Mouse (Mus musculus) hindbrain, embryonic 12.5 days (tissue): Measurements from ENCODE around the gene Cdk4. TPM values are rescaled to one million over a fixed set of nuclear protein-coding genes. Genes with fewer than 3 reads are reported as not detected.
"Not testable (repeated sequence)": the region's sequence is repeated elsewhere in the genome, so short reads cannot be mapped to it uniquely, and the experiment has no call there.

Source experiments
- ATAC-seq: fragments of 200-750 bp; cut with Nextera tagmentation; 2 replicates; pipeline ENCODE4 v1.8.0; 2017; ENCODE audit warnings: moderate TSS enrichment; ENCODE audit not compliant: low FRiP score
- H3K27ac ChIP-seq: fragments of 300-500 bp; sonication (generic); 2 replicates; pipeline ENCODE4 v1.5.1; 2016; ENCODE audit warnings: mild to moderate bottlenecking
- H3K27me3 ChIP-seq: fragments of 300-500 bp; sonication (generic); 2 replicates; pipeline ENCODE4 v1.6.1; 2016; ENCODE audit warnings: mild to moderate bottlenecking
- H3K36me3 ChIP-seq: fragments of 300-500 bp; sonication (generic); 2 replicates; pipeline ENCODE4 v1.6.1; 2016; ENCODE audit warnings: mild to moderate bottlenecking
- H3K4me1 ChIP-seq: fragments of 300-500 bp; sonication (generic); 2 replicates; pipeline ENCODE4 v1.6.1; 2016
- H3K4me2 ChIP-seq: fragments of 300-500 bp; sonication (generic); replicated peaks from 2 replicates; pipeline ENCODE4 v1.6.1; 2016; ENCODE audit warnings: mild to moderate bottlenecking
- H3K4me3 ChIP-seq: fragments of 300-500 bp; sonication (generic); 2 replicates; pipeline ENCODE4 v1.5.1; 2016; ENCODE audit warnings: mild to moderate bottlenecking
- H3K9ac ChIP-seq: fragments of 300-500 bp; sonication (generic); 2 replicates; pipeline ENCODE4 v1.6.1; 2016; ENCODE audit warnings: mild to moderate bottlenecking, moderate library complexity
- H3K9me3 ChIP-seq: fragments of 300-500 bp; sonication (generic); replicated peaks from 2 replicates; pipeline ENCODE4 v1.6.1; 2016; ENCODE audit warnings: mild to moderate bottlenecking
- WGBS: fragments of 180-500 bp; shearing (Covaris S2); methylation state at CpG from one replicate; pipeline ENCODE4 v1.1.7; 2016; 5-methylcytosine and 5-hydroxymethylcytosine counted together
- polyA plus RNA-seq: library from polyadenylated mRNA; unstranded; fragments of >200 nt; fragmentation: Nextera tagmentation; extraction: Ambion mirVana; gene quantifications from 2 replicates; pipeline ENCODE4 v1.2.1, GENCODE M21; 2016

The Cdk4 gene
- polyA plus RNA-seq, 1 experiment from 2014 or later = 1,814 TPM

- 9% methylated on average over 30 of the region's 30 CpGs for WGBS
- Histone ChIP-seq H3K4me2 (peak overlapping the region; percentile 96), H3K36me3 (peaks cover 37% of the 10 kb centered on the region)
These were observed 6.2 kb downstream of the Cdk4 start for GRCm38 (mm10) chr10:127069281-127070189.

GRCm38 (mm10) chr10:127070190-127071121 is 7.1 kb downstream of the Cdk4 start, which contains the start of gene Tspan31:
Gene Tspan31, minus strand, starts transcription at chr10:127070264.
- peak within 1 kb of the TSS; percentile 58 for H3K4me3 ChIP-seq
- peak within 1 kb of the TSS; percentile 96 for H3K4me2 ChIP-seq
- peaks cover 34% of the 10 kb centered on the region for H3K4me1 ChIP-seq
- H3K9ac ChIP-seq = peak within 1 kb of the TSS; percentile 77
- H3K27me3 ChIP-seq = peaks cover 7% of the 10 kb centered on the region; the same call in 1 of the 2 replicates
- H3K36me3 ChIP-seq = peaks cover 30% of the 10 kb centered on the region
- WGBS = 2% methylated on average over 36 of the region's 36 CpGs
- no peaks in the 10 kb centered on the region for H3K9me3 ChIP-seq
- peak within 1 kb of the TSS; percentile 94 for H3K27ac ChIP-seq
- peak; percentile 90 for ATAC-seq

More at GRCm38 (mm10) chr10:127069281-127070189, 6.2 kb downstream of the Cdk4 start:
- H3K9ac ChIP-seq = peak overlapping the region; percentile 76
- no peaks in the 10 kb centered on the region for H3K9me3 ChIP-seq
- ATAC-seq = peak; percentile 83
- peak overlapping the region; percentile 94 for H3K27ac ChIP-seq
- no peaks in the 10 kb centered on the region for H3K27me3 ChIP-seq
- peaks cover 43% of the 10 kb centered on the region for H3K4me1 ChIP-seq
- peak overlapping the region; percentile 58 for H3K4me3 ChIP-seq

DNA sequence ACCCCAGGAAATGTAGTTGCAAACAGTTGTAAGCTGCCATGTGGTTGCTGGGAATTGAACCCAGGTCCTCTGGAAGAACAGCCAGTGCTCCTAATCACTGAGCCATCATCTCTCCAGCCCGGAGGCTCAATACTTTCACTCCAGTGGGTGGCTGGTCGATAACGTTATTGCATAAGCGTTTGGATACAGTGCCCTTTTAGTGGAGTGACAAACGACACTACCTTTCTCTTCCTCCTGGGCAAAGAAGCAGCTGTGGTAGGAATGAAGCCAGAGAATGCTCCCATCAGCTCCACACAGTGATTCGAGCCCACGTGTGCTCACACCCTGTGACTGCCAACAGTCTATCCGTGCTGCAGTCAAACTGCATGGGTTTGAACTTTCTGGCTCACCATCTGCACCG is 7.9 kb downstream of the Cdk4 start:
- peak overlapping the region; percentile 96 for H3K4me2 ChIP-seq
- peaks cover 14% of the 10 kb centered on the region for H3K27me3 ChIP-seq
- WGBS = 78% methylated on average over 9 of the region's 9 CpGs
- peak overlapping the region; percentile 77; the same call in 1 of the 2 replicates for H3K9ac ChIP-seq
- H3K9me3 ChIP-seq = no peaks in the 10 kb centered on the region
- peaks cover 29% of the 10 kb centered on the region for H3K4me1 ChIP-seq
- H3K27ac ChIP-seq = no peak overlapping the region
- peak overlapping the region; percentile 58 for H3K4me3 ChIP-seq
- H3K36me3 ChIP-seq = peaks cover 22% of the 10 kb centered on the region
- no peak for ATAC-seq

GRCm38 (mm10) chr10:127072270-127072669 is 8.9 kb downstream of the Cdk4 start:
- 85% methylated on average over 4 of the region's 4 CpGs for WGBS

DNA sequence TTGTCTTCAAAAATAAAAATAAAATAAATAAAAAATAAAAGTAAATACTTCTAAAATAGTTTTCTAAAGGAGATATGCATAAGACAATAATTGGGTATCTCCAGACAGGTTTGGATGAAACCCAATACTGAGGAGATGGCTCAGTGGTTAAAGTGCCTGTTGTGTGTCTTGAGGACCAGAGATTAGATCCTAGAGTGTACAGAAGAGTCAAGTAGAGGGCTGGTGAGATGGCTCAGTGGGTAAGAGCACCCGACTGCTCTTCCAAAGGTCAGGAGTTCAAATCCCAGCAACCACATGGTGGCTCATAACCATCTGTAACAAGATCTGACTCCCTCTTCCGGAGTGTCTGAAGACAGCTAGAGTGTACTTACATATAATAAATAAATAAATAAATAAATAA is 9.6 kb downstream of the Cdk4 start:
- not testable (repeated sequence) for ATAC-seq, H3K27ac ChIP-seq, H3K4me2 ChIP-seq, H3K9me3 ChIP-seq, H3K36me3 ChIP-seq, H3K9ac ChIP-seq, H3K4me3 ChIP-seq
- H3K27me3 ChIP-seq = peaks cover 29% of the 10 kb centered on the region
- H3K4me1 ChIP-seq = peaks cover 31% of the 10 kb centered on the region
- 81% methylated on average over 2 of the region's 2 CpGs for WGBS

More at GRCm38 (mm10) chr10:127072270-127072669, 8.9 kb downstream of the Cdk4 start:
- Histone ChIP-seq H3K27me3 (peaks cover 23% of the 10 kb centered on the region), H3K36me3 (peaks cover 12% of the 10 kb centered on the region), H3K4me1 (peaks cover 27% of the 10 kb centered on the region)
- H3K27ac ChIP-seq, ATAC-seq, H3K4me3 ChIP-seq, H3K4me2 ChIP-seq, H3K9me3 ChIP-seq, H3K9ac ChIP-seq: not testable (repeated sequence)

DNA sequence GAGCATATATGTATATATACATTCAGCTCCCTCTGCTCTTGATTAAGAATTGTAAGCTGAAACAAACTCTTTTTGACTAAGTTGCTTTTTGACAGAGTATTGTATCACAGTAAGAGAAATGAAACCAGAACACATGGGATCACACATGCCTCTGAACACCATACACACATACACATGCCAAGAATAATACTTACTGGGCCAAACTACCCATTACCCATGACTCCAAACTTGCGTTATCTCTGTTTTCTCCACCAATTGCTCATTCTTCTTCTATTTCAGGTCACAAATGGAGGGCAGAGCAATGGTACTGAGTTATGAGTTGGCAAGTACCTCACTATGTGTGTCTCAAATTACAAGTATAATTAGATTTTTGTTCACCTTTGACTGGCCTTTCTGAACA is 10.6 kb downstream of the Cdk4 start:
- Histone ChIP-seq H3K4me2 (no peak overlapping the region), H3K36me3 (no peaks in the 10 kb centered on the region), H3K9ac (no peak overlapping the region), H3K4me3 (no peak overlapping the region), H3K27me3 (peaks cover 38% of the 10 kb centered on the region), H3K27ac (no peak overlapping the region), H3K4me1 (peaks cover 27% of the 10 kb centered on the region), H3K9me3 (no peaks in the 10 kb centered on the region)
- 100% methylated on average over 1 of the region's 1 CpGs for WGBS
- no peak for ATAC-seq

- Histone ChIP-seq H3K4me3 (no peak within 1 kb of the TSS), H3K4me1 (peaks cover 31% of the 10 kb centered on the region), H3K27ac (no peak within 1 kb of the TSS), H3K4me2 (no peak within 1 kb of the TSS), H3K9me3 (no peaks in the 10 kb centered on the region), H3K36me3 (no peaks in the 10 kb centered on the region), H3K27me3 (peaks cover 49% of the 10 kb centered on the region), H3K9ac (no peak within 1 kb of the TSS)
- no peak for ATAC-seq
- 66% methylated on average over 9 of the region's 9 CpGs for WGBS
These were observed 11.7 kb downstream of the Cdk4 start, which contains the start of gene Agap2 for GRCm38 (mm10) chr10:127075080-127075479. Gene Agap2, plus strand, starts transcription at chr10:127075284.

GRCm38 (mm10) chr10:127075651-127076050 is 12.3 kb downstream of the Cdk4 start:
- Histone ChIP-seq H3K4me2 (no peak overlapping the region), H3K9me3 (no peaks in the 10 kb centered on the region), H3K36me3 (no peaks in the 10 kb centered on the region), H3K27me3 (peaks cover 54% of the 10 kb centered on the region), H3K27ac (no peak overlapping the region), H3K9ac (no peak overlapping the region), H3K4me3 (no peak overlapping the region), H3K4me1 (peaks cover 37% of the 10 kb centered on the region)
- no peak for ATAC-seq
- 61% methylated on average over 8 of the region's 8 CpGs for WGBS

- Histone ChIP-seq H3K4me1 (peaks cover 37% of the 10 kb centered on the region), H3K36me3 (no peaks in the 10 kb centered on the region), H3K9ac (no peak overlapping the region), H3K4me3 (no peak overlapping the region), H3K27ac (no peak overlapping the region), H3K4me2 (no peak overlapping the region), H3K9me3 (no peaks in the 10 kb centered on the region), H3K27me3 (peaks cover 59% of the 10 kb centered on the region)
- WGBS = 46% methylated on average over 4 of the region's 4 CpGs
- no peak for ATAC-seq
These were observed 12.7 kb downstream of the Cdk4 start for GRCm38 (mm10) chr10:127076082-127076481.

DNA sequence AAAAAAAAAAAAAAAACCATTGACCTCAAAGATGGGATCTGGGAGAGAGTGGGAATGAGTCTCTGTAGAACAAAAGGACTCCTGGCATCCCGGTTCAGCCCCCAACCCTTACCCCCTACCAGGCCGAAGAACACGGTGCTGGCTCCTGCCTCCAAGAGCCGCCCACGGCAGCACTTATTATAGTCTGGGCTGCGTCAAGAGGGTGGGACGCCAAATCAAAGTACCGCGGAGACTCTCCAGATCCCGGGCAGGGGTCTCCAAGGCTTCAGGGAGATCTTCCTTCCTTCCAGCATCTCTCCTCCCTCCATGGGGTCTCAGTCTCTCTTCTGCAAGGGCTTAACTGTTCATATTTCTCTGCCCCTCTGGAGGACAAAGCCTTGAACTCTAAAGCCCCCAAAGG is 14.2 kb downstream of the Cdk4 start:
- WGBS = 5% methylated on average over 10 of the region's 10 CpGs
- peaks cover 48% of the 10 kb centered on the region for H3K4me1 ChIP-seq
- peak overlapping the region; percentile 70; the same call in 1 of the 2 replicates for H3K4me3 ChIP-seq
- H3K27ac ChIP-seq = peak overlapping the region; percentile 56
- H3K36me3 ChIP-seq = no peaks in the 10 kb centered on the region
- H3K9ac ChIP-seq = peak overlapping the region; percentile 27; the same call in 1 of the 2 replicates
- H3K4me2 ChIP-seq = peak overlapping the region; percentile 97
- H3K27me3 ChIP-seq = peaks cover 73% of the 10 kb centered on the region
- ATAC-seq = no peak
- H3K9me3 ChIP-seq = no peaks in the 10 kb centered on the region

- Histone ChIP-seq H3K36me3 (no peaks in the 10 kb centered on the region), H3K4me2 (peak overlapping the region; percentile 97), H3K27me3 (peaks cover 79% of the 10 kb centered on the region), H3K9me3 (no peaks in the 10 kb centered on the region), H3K4me1 (peaks cover 49% of the 10 kb centered on the region), H3K9ac (peak overlapping the region; percentile 93), H3K4me3 (peak overlapping the region; percentile 70; the same call in 1 of the 2 replicates), H3K27ac (peak overlapping the region; percentile 56)
- 3% methylated on average over 12 of the region's 12 CpGs for WGBS
- ATAC-seq = peak; percentile 55
These were observed 14.8 kb downstream of the Cdk4 start for GRCm38 (mm10) chr10:127078001-127078676.
